Mouse (Mus musculus): ENCODE results near the gene Usp51.

GRCm38 (mm10) chrX:153037087-153037971 is 31.1 kb downstream of the Usp51 start, which contains the start of gene Mageh1:
- TF ChIP-seq CTCF (conservative IDR thresholded peaks at IDR 0.05; ENCODE audit: low read length) (no peak), POU5F1 (IDR thresholded peaks at IDR 0.05; ENCODE audit: borderline replicate concordance, low read length) (no peak), NANOG (IDR thresholded peaks at IDR 0.05; ENCODE audit: borderline replicate concordance, low read length) (no peak)

All from E14TG2a.4 (cell line).